Mouse (Mus musculus) liver, adult 2 months (tissue): ENCODE results near the gene Siah2. TPM values are rescaled to one million over a fixed set of nuclear protein-coding genes. Genes with fewer than 3 reads are reported as not detected.

Experiments used
- DNase-seq: peaks from one replicate; pipeline ENCODE4 v3.0.0-alpha.2; 2011; ENCODE audit warnings: low read depth, low spot score; ENCODE audit errors: extremely low read depth
- H3K27ac ChIP-seq: fragments of 200-500 bp; replicated peaks from 2 replicates; pipeline ENCODE4 v1.5.1; 2012; ENCODE audit warnings: low read depth, mild to moderate bottlenecking, control low read depth, inconsistent platforms, low read length; ENCODE audit not compliant: insufficient read depth
- H3K27me3 ChIP-seq: fragments of 200-500 bp; 2 replicates; pipeline ENCODE4 v1.6.1; 2012; ENCODE audit warnings: mild to moderate bottlenecking, moderate library complexity, low read length, inconsistent platforms; ENCODE audit not compliant: control insufficient read depth, insufficient read depth
- H3K36me3 ChIP-seq: fragments of 200-500 bp; 2 replicates; pipeline ENCODE4 v1.6.1; 2012; ENCODE audit warnings: low read length, inconsistent platforms; ENCODE audit not compliant: control insufficient read depth, insufficient read depth
- H3K4me1 ChIP-seq: fragments of 200-500 bp; 2 replicates; pipeline ENCODE4 v1.6.1; 2011; ENCODE audit warnings: low read length; ENCODE audit not compliant: control insufficient read depth, insufficient read depth
- H3K4me3 ChIP-seq: fragments of 200-500 bp; 2 replicates; pipeline ENCODE4 v1.5.1; 2011; ENCODE audit warnings: low read depth, mild to moderate bottlenecking, control low read depth, low read length, moderate library complexity; ENCODE audit not compliant: insufficient read depth
- H3K79me2 ChIP-seq: fragments of 200-500 bp; 2 replicates; pipeline ENCODE4 v1.6.1; 2012; ENCODE audit warnings: inconsistent platforms, mild to moderate bottlenecking, low read length, moderate library complexity; ENCODE audit not compliant: control insufficient read depth, insufficient read depth
- H3K9ac ChIP-seq: fragments of 200-500 bp; 2 replicates; pipeline ENCODE4 v1.6.1; 2012; ENCODE audit warnings: low read depth, mild to moderate bottlenecking, control low read depth, inconsistent platforms, low read length
- CTCF ChIP-seq: fragments of 200-500 bp; IDR thresholded peaks from 2 replicates; pipeline ENCODE4 v1.5.1; 2011; ENCODE audit warnings: low read depth, low read length, control low read depth
- POLR2A ChIP-seq: fragments of 200-500 bp; IDR thresholded peaks from 2 replicates; pipeline ENCODE4 v1.6.1; 2011; ENCODE audit warnings: low read length, control low read depth; ENCODE audit not compliant: insufficient read depth; ENCODE audit errors: extremely low read depth
- WGBS: fragments of 180-500 bp; shearing (Covaris S2); methylation state at CpG from one replicate; pipeline ENCODE4 v1.1.7; 2018; 5-methylcytosine and 5-hydroxymethylcytosine counted together
- polyA plus RNA-seq: library from polyadenylated mRNA; depleted of rRNA; stranded (reverse); fragments of >200 nt; gene quantifications from 2 replicates; pipeline ENCODE4 v1.2.3, GENCODE M21; 2012
- total RNA-seq: library from RNA; depleted of rRNA; stranded (reverse); fragments of >200 nt; gene quantifications from 2 replicates; pipeline ENCODE4 v1.2.3, GENCODE M21; 2014

Gene Siah2
- total and polyA plus RNA-seq, 2 experiments, result 9.6 to 29.4 TPM

DNA sequence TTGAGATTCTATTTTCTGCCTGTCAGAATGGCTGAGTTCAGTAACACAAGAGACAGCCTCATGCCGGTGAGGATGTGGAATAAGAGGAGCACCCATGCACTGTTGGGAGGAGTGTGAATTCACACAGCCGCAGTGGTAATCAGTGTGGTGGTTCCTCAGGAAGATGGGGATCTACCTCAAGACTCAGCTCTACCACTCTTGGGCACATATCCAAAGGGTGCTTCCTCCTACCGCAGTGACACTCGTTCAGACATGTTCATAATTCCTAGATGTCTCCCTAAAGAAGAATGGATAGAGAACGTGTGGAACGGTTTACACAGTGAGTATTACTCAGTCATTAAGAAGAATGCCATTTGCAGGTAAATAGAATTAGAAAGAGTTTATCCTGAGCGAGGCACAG is 3.1 kb downstream of the Siah2 start:
- Histone ChIP-seq H3K27ac (peak overlapping the region; percentile 35), H3K4me3 (no peak overlapping the region), H3K79me2 (peaks cover 41% of the 10 kb centered on the region), H3K9ac (peak overlapping the region; percentile 29), H3K36me3 (peaks cover 3% of the 10 kb centered on the region; the same call in 1 of the 2 replicates), H3K27me3 (no peaks in the 10 kb centered on the region), H3K4me1 (peaks cover 29% of the 10 kb centered on the region)
- 23% methylated on average over 7 of the region's 7 CpGs for WGBS
- no peak for DNase-seq
- TF ChIP-seq POLR2A (no peak), CTCF (no peak)

- H3K27me3 ChIP-seq, result no peaks in the 10 kb centered on the region
- peaks cover 33% of the 10 kb centered on the region for H3K4me1 ChIP-seq
- 29% methylated on average over 4 of the region's 4 CpGs for WGBS
- peaks cover 43% of the 10 kb centered on the region for H3K79me2 ChIP-seq
- DNase-seq, result peak; percentile 93
- H3K27ac ChIP-seq, result peak overlapping the region; percentile 35
- no peak overlapping the region for H3K4me3 ChIP-seq
- H3K36me3 ChIP-seq, result peaks cover 3% of the 10 kb centered on the region; the same call in 1 of the 2 replicates
- H3K9ac ChIP-seq, result no peak overlapping the region
- TF ChIP-seq CTCF (no peak), POLR2A (no peak)
These were observed 3.6 kb downstream of the Siah2 start for GRCm38 (mm10) chr3:58688551-58688950.

DNA sequence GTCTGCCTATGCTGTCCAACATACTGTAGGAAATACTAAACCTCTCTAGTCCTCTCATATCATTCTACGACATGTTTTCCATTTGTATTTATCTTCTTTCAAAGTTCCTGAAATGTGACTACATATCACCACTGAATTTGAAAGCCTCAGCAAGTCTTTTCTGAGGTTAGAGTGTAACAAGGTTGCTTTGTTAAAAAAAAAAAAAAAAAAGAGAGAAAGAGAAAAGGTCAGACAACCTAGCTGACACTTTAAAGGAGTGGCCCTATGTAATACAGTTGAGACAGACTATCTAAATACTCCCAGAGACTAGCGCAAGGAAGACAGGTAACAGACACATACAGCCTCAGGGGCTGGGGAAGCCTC is 5.3 kb downstream of the Siah2 start:
- WGBS, result 19% methylated on average over 2 of the region's 2 CpGs
- H3K36me3 ChIP-seq, result peaks cover 3% of the 10 kb centered on the region; the same call in 1 of the 2 replicates
- peak overlapping the region; percentile 46 for H3K27ac ChIP-seq
- no peak for TF ChIP-seq POLR2A
- peaks cover 52% of the 10 kb centered on the region for H3K79me2 ChIP-seq
- H3K9ac ChIP-seq, result no peak overlapping the region; the same call in 1 of the 2 replicates
- DNase-seq, result no peak
- H3K4me1 ChIP-seq, result peaks cover 45% of the 10 kb centered on the region
- no peak overlapping the region for H3K4me3 ChIP-seq
- H3K27me3 ChIP-seq, result no peaks in the 10 kb centered on the region

GRCm38 (mm10) chr3:58686206-58686921 is 5.8 kb downstream of the Siah2 start:
- Histone ChIP-seq H3K4me1 (peaks cover 46% of the 10 kb centered on the region), H3K27ac (peak overlapping the region; percentile 97), H3K79me2 (peaks cover 47% of the 10 kb centered on the region), H3K27me3 (no peaks in the 10 kb centered on the region), H3K9ac (peak overlapping the region; percentile 27; the same call in 1 of the 2 replicates), H3K4me3 (no peak overlapping the region), H3K36me3 (peaks cover 3% of the 10 kb centered on the region; the same call in 1 of the 2 replicates)
- TF ChIP-seq POLR2A (no peak), CTCF (no peak)
- peak; percentile 95 for DNase-seq
- WGBS, result 28% methylated on average over 7 of the region's 7 CpGs

DNA sequence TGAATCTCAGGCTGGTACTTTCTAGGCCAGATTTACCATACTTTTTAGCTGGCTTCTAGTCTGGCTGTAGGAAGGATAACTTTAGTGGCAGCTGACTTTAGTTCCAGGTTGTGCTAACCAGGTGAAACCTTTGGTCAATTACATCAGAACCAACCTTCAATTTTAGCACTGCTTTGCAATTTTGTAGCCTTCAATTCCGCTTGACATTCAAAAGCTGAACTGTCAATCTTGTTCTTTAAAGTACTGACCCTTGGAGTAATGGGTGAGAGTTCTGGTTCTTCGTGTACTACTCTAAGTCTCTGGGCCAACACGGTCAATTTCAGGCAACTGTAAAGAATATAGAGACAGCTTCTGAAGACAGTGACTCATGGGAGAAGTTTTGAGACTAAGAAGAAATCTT is 6.8 kb downstream of the Siah2 start:
- peak; percentile 83 for DNase-seq
- Histone ChIP-seq H3K79me2 (peaks cover 49% of the 10 kb centered on the region), H3K4me1 (peaks cover 49% of the 10 kb centered on the region), H3K36me3 (peaks cover 3% of the 10 kb centered on the region; the same call in 1 of the 2 replicates), H3K27ac (peak overlapping the region; percentile 97), H3K27me3 (no peaks in the 10 kb centered on the region), H3K4me3 (no peak overlapping the region), H3K9ac (no peak overlapping the region)
- TF ChIP-seq POLR2A, result no peak
- TF ChIP-seq CTCF, result no peak
- WGBS, result 16% methylated on average over 3 of the region's 3 CpGs

- TF ChIP-seq CTCF (no peak), POLR2A (no peak)
- peaks cover 54% of the 10 kb centered on the region for H3K4me1 ChIP-seq
- H3K79me2 ChIP-seq, result peaks cover 46% of the 10 kb centered on the region
- H3K36me3 ChIP-seq, result peaks cover 3% of the 10 kb centered on the region; the same call in 1 of the 2 replicates
- 39% methylated on average over 7 of the region's 7 CpGs for WGBS
- H3K27ac ChIP-seq, result peak overlapping the region; percentile 17
- no peaks in the 10 kb centered on the region for H3K27me3 ChIP-seq
- no peak overlapping the region for H3K9ac ChIP-seq
- DNase-seq, result no peak
- no peak overlapping the region for H3K4me3 ChIP-seq
These were observed 8.9 kb downstream of the Siah2 start for GRCm38 (mm10) chr3:58683346-58683745.
